Mouse (Mus musculus): Measurements from ENCODE around the gene Arap1. TPM values are rescaled to one million over a fixed set of nuclear protein-coding genes. Genes with fewer than 3 reads are reported as not detected.

Gene Arap1
- polyA plus RNA-seq, 1 experiment from 2014 or later, result 8.7 TPM

DNA sequence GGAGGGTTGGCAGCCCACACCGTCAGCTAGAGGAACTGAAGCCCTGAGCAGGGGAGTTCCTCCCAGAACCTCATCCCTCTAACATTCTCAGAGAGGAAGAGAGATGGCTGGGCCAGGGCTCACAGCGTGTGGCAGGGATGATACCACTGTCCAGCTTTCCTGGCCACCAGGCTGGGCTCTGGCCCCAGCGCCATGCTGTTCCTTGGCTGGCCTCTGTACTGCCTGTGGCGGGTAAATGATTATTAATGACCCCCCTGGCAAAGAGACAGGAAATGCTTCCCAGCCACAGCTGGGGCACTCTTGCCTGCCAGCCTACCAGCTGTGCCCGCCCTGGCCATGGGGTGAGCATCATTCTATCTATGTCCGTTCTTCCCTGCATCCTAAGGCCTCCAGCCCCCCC is 107.3 kb downstream of the Arap1 start:
- WGBS, result 83% methylated on average over 6 of the region's 6 CpGs
- peaks cover 10% of the 10 kb centered on the region; the same call in 1 of the 2 replicates for H3K4me1 ChIP-seq (ENCODE audit: control insufficient read depth, insufficient read depth, low read length)
- H3K27me3 ChIP-seq (ENCODE audit: control insufficient read depth, insufficient read depth, low read length), result peaks cover 11% of the 10 kb centered on the region; the same call in 1 of the 2 replicates
- no peak overlapping the region for H3K4me3 ChIP-seq (replicated peaks; ENCODE audit: low read depth, low read length)
- ATAC-seq (ENCODE audit: low FRiP score, low TSS enrichment) (no peak), DNase-seq (no peak)
- no peak overlapping the region for H3K4me2 ChIP-seq (ENCODE audit: low read length)
- H3K36me3 ChIP-seq (ENCODE audit: control insufficient read depth, insufficient read depth, low read length), result no peaks in the 10 kb centered on the region
- H3K9me3 ChIP-seq (ENCODE audit: control insufficient read depth, low read length), result no peaks in the 10 kb centered on the region
- H3K9ac ChIP-seq (replicated peaks; ENCODE audit: low read length), result no peak overlapping the region
- no peak overlapping the region for H3K27ac ChIP-seq (replicated peaks; ENCODE audit: low read depth, low read length)

- Histone ChIP-seq H3K4me3 (replicated peaks; ENCODE audit: low read depth, low read length) (no peak overlapping the region), H3K27ac (replicated peaks; ENCODE audit: low read depth, low read length) (no peak overlapping the region), H3K27me3 (ENCODE audit: control insufficient read depth, insufficient read depth, low read length) (peaks cover 11% of the 10 kb centered on the region; the same call in 1 of the 2 replicates), H3K4me2 (ENCODE audit: low read length) (no peak overlapping the region), H3K36me3 (ENCODE audit: control insufficient read depth, insufficient read depth, low read length) (no peaks in the 10 kb centered on the region), H3K9ac (replicated peaks; ENCODE audit: low read length) (no peak overlapping the region), H3K4me1 (ENCODE audit: control insufficient read depth, insufficient read depth, low read length) (peaks cover 15% of the 10 kb centered on the region; the same call in 1 of the 2 replicates), H3K9me3 (ENCODE audit: control insufficient read depth, low read length) (no peaks in the 10 kb centered on the region)
- 58% methylated on average over 4 of the region's 4 CpGs for WGBS
- ATAC-seq (ENCODE audit: low FRiP score, low TSS enrichment) (no peak), DNase-seq (no peak)
These were observed 108.5 kb downstream of the Arap1 start for GRCm38 (mm10) chr7:101456318-101456717.

DNA sequence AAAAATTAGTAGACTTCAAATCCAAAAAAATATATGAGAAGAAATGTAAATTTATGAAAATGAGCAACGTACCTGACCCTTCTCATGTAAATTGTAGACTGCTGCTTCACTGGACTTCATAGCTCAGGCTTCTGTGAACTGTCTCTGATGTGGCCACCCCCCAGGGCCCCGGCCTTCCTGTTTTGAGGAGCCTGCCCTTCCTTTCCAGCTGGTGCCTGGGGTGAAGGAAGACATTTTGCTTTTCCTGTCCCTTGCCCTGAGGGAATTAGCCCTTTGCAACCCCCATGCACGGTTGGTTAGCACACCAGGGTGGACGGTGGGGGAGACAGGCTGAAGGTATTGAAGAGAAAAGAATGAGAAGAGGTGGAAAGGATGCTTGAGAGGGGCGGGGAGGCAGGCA is 108.9 kb downstream of the Arap1 start:
- DNase-seq (no peak), ATAC-seq (ENCODE audit: low FRiP score, low TSS enrichment) (no peak)
- H3K4me2 ChIP-seq (ENCODE audit: low read length), result no peak overlapping the region
- H3K27me3 ChIP-seq (ENCODE audit: control insufficient read depth, insufficient read depth, low read length), result peaks cover 9% of the 10 kb centered on the region; the same call in 1 of the 2 replicates
- H3K4me3 ChIP-seq (replicated peaks; ENCODE audit: low read depth, low read length), result no peak overlapping the region
- peaks cover 15% of the 10 kb centered on the region; the same call in 1 of the 2 replicates for H3K4me1 ChIP-seq (ENCODE audit: control insufficient read depth, insufficient read depth, low read length)
- no peak overlapping the region for H3K9ac ChIP-seq (replicated peaks; ENCODE audit: low read length)
- WGBS, result 26% methylated on average over 5 of the region's 5 CpGs
- H3K9me3 ChIP-seq (ENCODE audit: control insufficient read depth, low read length), result no peaks in the 10 kb centered on the region
- no peaks in the 10 kb centered on the region for H3K36me3 ChIP-seq (ENCODE audit: control insufficient read depth, insufficient read depth, low read length)
- H3K27ac ChIP-seq (replicated peaks; ENCODE audit: low read depth, low read length), result no peak overlapping the region

DNA sequence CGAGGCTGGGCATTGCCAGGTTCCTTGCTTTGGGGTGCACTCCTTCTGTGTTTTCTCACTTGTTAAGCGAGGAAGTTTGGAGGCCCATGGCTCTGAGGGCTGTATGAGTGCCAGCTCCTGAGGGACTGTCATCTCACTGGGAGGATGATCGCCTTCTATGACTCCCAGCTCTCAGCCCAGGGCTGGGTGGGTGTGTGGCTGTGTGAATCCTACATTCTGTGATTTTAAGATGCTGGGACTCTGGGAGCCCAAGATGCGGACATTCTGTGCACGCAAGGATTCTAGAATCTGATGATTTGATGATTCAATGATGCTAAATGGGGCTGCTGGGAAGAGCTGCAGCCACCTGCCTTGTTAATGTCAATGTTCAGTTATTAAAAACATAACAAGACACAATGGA is 109.4 kb downstream of the Arap1 start:
- Histone ChIP-seq H3K27ac (replicated peaks; ENCODE audit: low read depth, low read length) (no peak overlapping the region), H3K9ac (replicated peaks; ENCODE audit: low read length) (no peak overlapping the region), H3K36me3 (ENCODE audit: control insufficient read depth, insufficient read depth, low read length) (no peaks in the 10 kb centered on the region), H3K4me2 (ENCODE audit: low read length) (no peak overlapping the region), H3K4me1 (ENCODE audit: control insufficient read depth, insufficient read depth, low read length) (peaks cover 15% of the 10 kb centered on the region; the same call in 1 of the 2 replicates), H3K27me3 (ENCODE audit: control insufficient read depth, insufficient read depth, low read length) (peaks cover 4% of the 10 kb centered on the region; the same call in 1 of the 2 replicates), H3K4me3 (replicated peaks; ENCODE audit: low read depth, low read length) (no peak overlapping the region), H3K9me3 (ENCODE audit: control insufficient read depth, low read length) (no peaks in the 10 kb centered on the region)
- no peak for ATAC-seq (ENCODE audit: low FRiP score, low TSS enrichment)
- no peak for DNase-seq
- WGBS, result 71% methylated on average over 5 of the region's 5 CpGs

DNA sequence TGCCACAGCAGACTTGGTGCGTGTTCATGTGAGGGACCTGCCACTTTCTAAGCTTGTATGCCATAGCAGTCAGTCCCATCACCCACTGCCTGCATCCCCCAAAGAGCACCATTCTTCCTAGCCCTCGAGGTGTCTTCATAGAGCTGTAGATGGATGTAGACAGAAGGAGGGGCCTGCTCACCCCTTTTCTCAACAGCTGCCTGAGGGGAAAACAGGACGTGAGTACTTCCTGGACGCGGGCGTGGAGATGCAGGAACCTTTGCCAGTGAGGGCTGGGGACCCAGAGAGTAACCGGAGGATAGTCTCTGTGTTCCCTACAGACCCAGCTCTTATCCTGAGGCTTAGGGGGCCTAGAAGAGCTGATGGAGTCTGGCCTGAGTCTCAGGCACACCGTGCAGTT is 109.9 kb downstream of the Arap1 start:
- Histone ChIP-seq H3K9me3 (ENCODE audit: control insufficient read depth, low read length) (no peaks in the 10 kb centered on the region), H3K4me1 (ENCODE audit: control insufficient read depth, insufficient read depth, low read length) (peaks cover 15% of the 10 kb centered on the region; the same call in 1 of the 2 replicates), H3K4me3 (replicated peaks; ENCODE audit: low read depth, low read length) (no peak overlapping the region), H3K27me3 (ENCODE audit: control insufficient read depth, insufficient read depth, low read length) (no peaks in the 10 kb centered on the region), H3K36me3 (ENCODE audit: control insufficient read depth, insufficient read depth, low read length) (no peaks in the 10 kb centered on the region), H3K27ac (replicated peaks; ENCODE audit: low read depth, low read length) (no peak overlapping the region), H3K4me2 (ENCODE audit: low read length) (no peak overlapping the region), H3K9ac (replicated peaks; ENCODE audit: low read length) (no peak overlapping the region)
- DNase-seq (no peak), ATAC-seq (ENCODE audit: low FRiP score, low TSS enrichment) (no peak)
- WGBS, result 73% methylated on average over 8 of the region's 8 CpGs

DNA sequence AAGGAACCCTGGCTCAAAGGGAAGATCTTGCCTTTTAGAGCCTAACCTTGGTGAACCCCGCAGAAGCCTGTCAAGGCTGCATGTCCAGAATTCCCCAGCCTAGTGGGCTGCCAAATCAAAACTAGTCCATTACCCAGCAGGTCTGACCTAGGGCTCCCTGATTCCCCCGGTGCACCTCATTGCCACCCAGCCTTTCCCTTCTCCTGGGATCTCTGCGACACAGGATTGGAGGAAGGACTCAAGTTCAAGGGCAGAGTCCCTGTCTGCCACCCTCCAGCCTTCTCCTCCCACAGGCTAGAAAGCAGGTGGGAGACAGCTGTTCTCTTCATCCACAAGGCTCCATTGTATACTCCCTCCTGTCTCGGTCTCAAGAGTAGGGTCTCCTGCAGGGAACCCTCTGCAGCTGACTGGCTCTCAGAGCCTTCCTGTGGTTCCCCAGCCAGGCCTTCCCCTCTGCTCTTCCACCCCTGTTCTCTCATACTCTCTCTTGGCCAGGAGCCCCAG is 110.5 kb downstream of the Arap1 start:
- H3K27me3 ChIP-seq (ENCODE audit: control insufficient read depth, insufficient read depth, low read length), result no peaks in the 10 kb centered on the region
- DNase-seq, result no peak
- peaks cover 15% of the 10 kb centered on the region; the same call in 1 of the 2 replicates for H3K4me1 ChIP-seq (ENCODE audit: control insufficient read depth, insufficient read depth, low read length)
- H3K4me3 ChIP-seq (replicated peaks; ENCODE audit: low read depth, low read length), result no peak overlapping the region
- ATAC-seq (ENCODE audit: low FRiP score, low TSS enrichment), result no peak
- H3K4me2 ChIP-seq (ENCODE audit: low read length), result no peak overlapping the region
- WGBS, result 65% methylated on average over 4 of the region's 4 CpGs
- H3K36me3 ChIP-seq (ENCODE audit: control insufficient read depth, insufficient read depth, low read length), result no peaks in the 10 kb centered on the region
- no peak overlapping the region for H3K27ac ChIP-seq (replicated peaks; ENCODE audit: low read depth, low read length)
- H3K9me3 ChIP-seq (ENCODE audit: control insufficient read depth, low read length), result no peaks in the 10 kb centered on the region
- H3K9ac ChIP-seq (replicated peaks; ENCODE audit: low read length), result no peak overlapping the region

- ATAC-seq (ENCODE audit: low FRiP score, low TSS enrichment), result no peak
- Histone ChIP-seq H3K4me3 (replicated peaks; ENCODE audit: low read depth, low read length) (no peak overlapping the region), H3K4me2 (ENCODE audit: low read length) (no peak overlapping the region), H3K9ac (replicated peaks; ENCODE audit: low read length) (no peak overlapping the region), H3K27ac (replicated peaks; ENCODE audit: low read depth, low read length) (no peak overlapping the region), H3K27me3 (ENCODE audit: control insufficient read depth, insufficient read depth, low read length) (no peaks in the 10 kb centered on the region), H3K36me3 (ENCODE audit: control insufficient read depth, insufficient read depth, low read length) (no peaks in the 10 kb centered on the region), H3K4me1 (ENCODE audit: control insufficient read depth, insufficient read depth, low read length) (peaks cover 15% of the 10 kb centered on the region; the same call in 1 of the 2 replicates), H3K9me3 (ENCODE audit: control insufficient read depth, low read length) (no peaks in the 10 kb centered on the region)
- WGBS, result 82% methylated on average over 9 of the region's 9 CpGs
- DNase-seq, result no peak
These were observed 111.5 kb downstream of the Arap1 start for GRCm38 (mm10) chr7:101459305-101459813.

DNA sequence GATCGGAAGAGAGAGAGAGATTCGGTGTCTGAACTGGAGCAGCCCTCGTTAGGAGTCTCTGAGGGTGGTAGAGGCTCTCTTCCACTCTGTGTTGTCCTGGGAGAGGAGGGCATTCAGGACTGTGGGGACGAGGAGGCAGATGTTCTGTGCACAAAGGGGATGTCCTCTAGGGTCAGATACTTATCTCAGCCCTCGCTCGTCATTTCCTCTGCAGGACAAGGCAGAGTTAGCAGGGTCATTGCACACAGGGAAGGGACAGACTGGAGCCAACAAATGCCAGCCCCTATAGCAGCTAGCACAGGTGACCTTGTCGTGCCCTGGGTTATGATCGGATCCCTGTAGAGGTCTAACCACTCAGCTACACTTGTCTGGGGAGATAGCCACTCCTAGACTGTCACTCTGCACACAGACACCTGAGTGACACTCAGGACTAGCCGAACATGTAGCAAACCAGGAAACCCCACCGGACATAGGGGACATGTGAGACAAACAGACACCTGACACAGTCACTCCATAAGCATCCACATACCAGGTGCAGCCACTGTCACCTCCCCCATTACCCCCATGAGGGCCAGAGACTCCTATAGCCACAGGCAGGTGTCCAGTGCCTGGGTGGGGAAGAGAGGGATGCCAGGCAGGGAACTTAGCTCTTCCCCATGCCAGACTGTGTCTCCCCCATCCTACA is 112.2 kb downstream of the Arap1 start:
- Histone ChIP-seq H3K4me3 (replicated peaks; ENCODE audit: low read depth, low read length) (no peak overlapping the region), H3K27ac (replicated peaks; ENCODE audit: low read depth, low read length) (no peak overlapping the region), H3K27me3 (ENCODE audit: control insufficient read depth, insufficient read depth, low read length) (no peaks in the 10 kb centered on the region), H3K4me2 (ENCODE audit: low read length) (no peak overlapping the region), H3K9ac (replicated peaks; ENCODE audit: low read length) (no peak overlapping the region), H3K9me3 (ENCODE audit: control insufficient read depth, low read length) (no peaks in the 10 kb centered on the region), H3K36me3 (ENCODE audit: control insufficient read depth, insufficient read depth, low read length) (no peaks in the 10 kb centered on the region), H3K4me1 (ENCODE audit: control insufficient read depth, insufficient read depth, low read length) (peaks cover 15% of the 10 kb centered on the region; the same call in 1 of the 2 replicates)
- DNase-seq (no peak), ATAC-seq (ENCODE audit: low FRiP score, low TSS enrichment) (peak; percentile 15; the same call in 1 of the 2 replicates)
- 62% methylated on average over 10 of the region's 10 CpGs for WGBS

- H3K4me2 ChIP-seq (ENCODE audit: low read length), result no peak overlapping the region
- peak; percentile 56 for DNase-seq
- no peaks in the 10 kb centered on the region for H3K36me3 ChIP-seq (ENCODE audit: control insufficient read depth, insufficient read depth, low read length)
- H3K27ac ChIP-seq (replicated peaks; ENCODE audit: low read depth, low read length), result no peak overlapping the region
- H3K9ac ChIP-seq (replicated peaks; ENCODE audit: low read length), result no peak overlapping the region
- no peaks in the 10 kb centered on the region for H3K27me3 ChIP-seq (ENCODE audit: control insufficient read depth, insufficient read depth, low read length)
- H3K4me3 ChIP-seq (replicated peaks; ENCODE audit: low read depth, low read length), result no peak overlapping the region
- peak; percentile 18; the same call in 1 of the 2 replicates for ATAC-seq (ENCODE audit: low FRiP score, low TSS enrichment)
- 44% methylated on average over 10 of the region's 10 CpGs for WGBS
- H3K9me3 ChIP-seq (ENCODE audit: control insufficient read depth, low read length), result no peaks in the 10 kb centered on the region
- H3K4me1 ChIP-seq (ENCODE audit: control insufficient read depth, insufficient read depth, low read length), result peaks cover 15% of the 10 kb centered on the region; the same call in 1 of the 2 replicates
These were observed 112.7 kb downstream of the Arap1 start for GRCm38 (mm10) chr7:101460608-101460957.
